Mouse (Mus musculus) WW6 (cell line): ENCODE data around the gene Cbarp.

Experiments used
- DNase-seq: peaks from one replicate; pipeline ENCODE4 v3.0.0-alpha.2; 2013; ENCODE audit warnings: low read depth, low spot score

Cbarp gene

GRCm38 (mm10) chr10:80157141-80157929 lies 16.7 kb upstream of the Cbarp start:
- DNase-seq = no peak

GRCm38 (mm10) chr10:80156752-80157053 lies 16.1 kb upstream of the Cbarp start:
- no peak for DNase-seq

- no peak for DNase-seq
Measured at GRCm38 (mm10) chr10:80156002-80156751, 15.5 kb upstream of the Cbarp start.

- DNase-seq = no peak
Measured at GRCm38 (mm10) chr10:80155277-80155676, 14.6 kb upstream of the Cbarp start.

- no peak for DNase-seq
Measured at GRCm38 (mm10) chr10:80154384-80154783, 13.7 kb upstream of the Cbarp start.

- no peak for DNase-seq
Measured at GRCm38 (mm10) chr10:80153713-80154112, 13.1 kb upstream of the Cbarp start.

GRCm38 (mm10) chr10:80152873-80153260 lies 12.2 kb upstream of the Cbarp start:
- DNase-seq = no peak

GRCm38 (mm10) chr10:80152071-80152872 lies 11.6 kb upstream of the Cbarp start:
- DNase-seq = no peak

GRCm38 (mm10) chr10:80151211-80152034 lies 10.8 kb upstream of the Cbarp start:
- DNase-seq = no peak

- DNase-seq = no peak
Measured at GRCm38 (mm10) chr10:80150226-80151210, 9.9 kb upstream of the Cbarp start.

GRCm38 (mm10) chr10:80149291-80150225 lies 8.9 kb upstream of the Cbarp start:
- peak; percentile 96 for DNase-seq

- peak; percentile 83 for DNase-seq
Measured at GRCm38 (mm10) chr10:80148610-80149290, 8.1 kb upstream of the Cbarp start.

GRCm38 (mm10) chr10:80147719-80148601 lies 7.3 kb upstream of the Cbarp start, which contains the start of gene Midn:
Midn (plus strand) TSS chr10:80148272.
- no peak for DNase-seq

GRCm38 (mm10) chr10:80147146-80147718 lies 6.6 kb upstream of the Cbarp start:
- DNase-seq = no peak

GRCm38 (mm10) chr10:80146568-80147011 lies 6.0 kb upstream of the Cbarp start:
- no peak for DNase-seq

GRCm38 (mm10) chr10:80145896-80146295 lies 5.3 kb upstream of the Cbarp start:
- no peak for DNase-seq
